Mouse (Mus musculus) limb, embryonic 13.5 days (tissue): ENCODE data around the gene Vstm2l. TPM values are rescaled to one million over a fixed set of nuclear protein-coding genes. Genes with fewer than 3 reads are reported as not detected.
A peak's percentile ranks its signal among the peaks of the same experiment; 100 is the strongest.

ENCODE experiments used
- ATAC-seq: fragments of 200-750 bp; cut with Nextera tagmentation; 2 replicates; pipeline ENCODE4 v1.8.0; 2017; ENCODE audit warnings: low read depth, moderate number of reproducible peaks, moderate TSS enrichment; ENCODE audit not compliant: low FRiP score
- H3K27ac ChIP-seq: fragments of 300-500 bp; sonication (generic); 2 replicates; pipeline ENCODE4 v1.5.1; 2015; ENCODE audit warnings: inconsistent platforms, mild to moderate bottlenecking, moderate library complexity
- H3K27me3 ChIP-seq: fragments of 300-500 bp; sonication (generic); 2 replicates; pipeline ENCODE4 v1.6.1; 2015; ENCODE audit warnings: mild to moderate bottlenecking, inconsistent platforms
- H3K36me3 ChIP-seq: fragments of 300-500 bp; sonication (generic); 2 replicates; pipeline ENCODE4 v1.6.1; 2015; ENCODE audit warnings: inconsistent platforms, mild to moderate bottlenecking, moderate library complexity
- H3K4me1 ChIP-seq: fragments of 300-500 bp; sonication (generic); 2 replicates; pipeline ENCODE4 v1.6.1; 2015; ENCODE audit warnings: inconsistent platforms
- H3K4me2 ChIP-seq: fragments of 300-500 bp; sonication (generic); replicated peaks from 2 replicates; pipeline ENCODE4 v1.6.1; 2015; ENCODE audit warnings: inconsistent platforms, mild to moderate bottlenecking, moderate library complexity
- H3K4me3 ChIP-seq: fragments of 300-500 bp; sonication (generic); 2 replicates; pipeline ENCODE4 v1.5.1; 2015; ENCODE audit warnings: moderate library complexity, mild to moderate bottlenecking, inconsistent platforms
- H3K9ac ChIP-seq: fragments of 300-500 bp; sonication (generic); 2 replicates; pipeline ENCODE4 v1.6.1; 2015; ENCODE audit warnings: mild to moderate bottlenecking, inconsistent platforms
- H3K9me3 ChIP-seq: fragments of 300-500 bp; sonication (generic); 2 replicates; pipeline ENCODE4 v1.6.1; 2016; ENCODE audit warnings: inconsistent platforms
- WGBS: fragments of 180-500 bp; shearing (Covaris S2); methylation state at CpG from one replicate; pipeline ENCODE4 v1.1.7; 2015; 5-methylcytosine and 5-hydroxymethylcytosine counted together
- polyA plus RNA-seq: library from polyadenylated mRNA; unstranded; fragments of >200 nt; fragmentation: Nextera tagmentation; extraction: Ambion mirVana; gene quantifications from 2 replicates; pipeline ENCODE4 v1.2.1, GENCODE M21; 2015

Gene Vstm2l
- 0.23 TPM in 1 of 2 replicates, not detected in the other for polyA plus RNA-seq

DNA sequence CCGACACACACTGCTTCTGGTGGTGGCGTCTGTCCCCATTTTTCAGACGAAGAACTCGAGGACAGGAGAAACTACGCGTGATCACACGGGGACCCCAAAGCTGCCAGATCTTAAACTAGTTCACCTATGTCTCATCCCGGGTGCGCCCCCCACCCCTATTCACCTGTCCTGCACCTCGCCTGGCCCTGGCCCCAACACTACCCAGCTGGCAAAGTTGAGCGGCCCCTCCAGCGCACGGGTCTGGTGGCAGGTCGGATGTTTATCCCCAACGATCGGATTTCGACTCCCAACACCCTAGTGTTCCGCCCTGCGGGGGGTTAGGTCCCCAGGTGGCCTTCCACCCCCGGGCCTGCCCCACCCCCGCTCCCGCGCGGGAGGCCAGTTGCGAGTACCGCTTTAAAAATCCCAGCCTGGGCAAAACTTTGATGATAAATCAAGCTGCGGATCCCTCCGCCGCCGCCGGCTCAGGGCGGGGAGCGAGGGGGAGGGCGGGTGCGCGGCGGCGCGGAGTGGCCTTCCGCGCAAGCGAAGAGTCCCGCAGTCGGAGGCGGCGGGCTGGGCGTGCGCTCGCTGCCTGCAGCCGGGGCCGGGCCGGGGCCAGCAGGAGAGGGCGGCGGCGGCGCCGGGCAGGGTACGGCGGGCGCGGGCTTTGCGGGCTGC is at the start of gene Vstm2l:
TSS of gene Vstm2l (plus strand) at position 549 of the 660 bp plus-strand sequence.
- ATAC-seq = no peak
- peak within 1 kb of the TSS; percentile 65 for H3K4me2 ChIP-seq
- H3K27me3 ChIP-seq = peaks cover 62% of the 10 kb centered on the region
- no peaks in the 10 kb centered on the region for H3K36me3 ChIP-seq
- no peaks in the 10 kb centered on the region for H3K9me3 ChIP-seq
- peaks cover 9% of the 10 kb centered on the region; the same call in 1 of the 2 replicates for H3K4me1 ChIP-seq
- peak within 1 kb of the TSS; percentile 41 for H3K4me3 ChIP-seq
- no peak within 1 kb of the TSS for H3K27ac ChIP-seq
- 3% methylated on average over 52 of the region's 62 CpGs for WGBS
- H3K9ac ChIP-seq = no peak within 1 kb of the TSS

DNA sequence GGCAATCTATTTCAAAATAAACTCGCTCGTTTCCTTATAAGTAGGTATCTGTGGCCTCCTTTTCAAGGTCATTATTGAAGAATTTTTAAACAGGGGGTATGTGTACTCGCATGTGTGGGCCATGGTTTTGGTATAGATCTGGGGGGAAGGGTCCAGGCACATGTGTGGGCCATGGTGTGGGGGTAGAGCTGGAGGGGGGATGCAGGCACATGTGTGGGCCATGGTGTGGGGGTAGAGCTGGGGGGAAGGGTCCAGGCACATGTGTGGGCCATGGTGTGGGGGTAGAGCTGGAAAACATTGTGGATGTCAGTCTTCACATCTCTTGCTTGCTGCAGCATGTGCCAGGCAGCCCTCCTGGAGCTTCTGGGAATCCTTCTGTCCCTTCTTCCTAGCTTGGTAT is 47.3 kb upstream of the Vstm2l start:
- no peaks in the 10 kb centered on the region for H3K27me3 ChIP-seq
- 88% methylated on average over 3 of the region's 3 CpGs for WGBS
- H3K4me3 ChIP-seq = no peak overlapping the region
- no peaks in the 10 kb centered on the region for H3K9me3 ChIP-seq
- no peak overlapping the region for H3K4me2 ChIP-seq
- H3K27ac ChIP-seq = no peak overlapping the region
- H3K9ac ChIP-seq = no peak overlapping the region
- no peak for ATAC-seq
- peaks cover 9% of the 10 kb centered on the region for H3K4me1 ChIP-seq
- peaks cover 11% of the 10 kb centered on the region for H3K36me3 ChIP-seq

DNA sequence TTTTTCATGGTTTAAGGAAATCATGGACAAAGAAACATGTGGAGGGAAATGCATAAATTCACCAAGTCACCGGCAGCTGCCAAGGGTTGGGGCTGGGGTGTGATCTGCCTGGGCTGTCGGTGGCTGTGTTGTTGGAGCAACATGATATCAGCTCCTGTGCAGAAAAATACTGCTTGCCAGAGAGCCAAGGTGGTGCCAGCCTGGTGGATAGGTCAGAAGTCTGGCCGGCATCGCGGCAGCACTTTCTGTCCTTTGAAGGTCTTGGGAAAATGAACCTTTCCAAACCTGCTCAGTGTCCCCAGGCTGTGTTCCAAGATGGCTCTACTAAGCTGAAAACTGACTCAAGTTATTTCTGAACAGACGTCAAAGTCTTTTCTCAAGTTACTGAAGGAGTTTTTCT is 44.2 kb upstream of the Vstm2l start:
- H3K4me3 ChIP-seq = no peak overlapping the region
- peaks cover 9% of the 10 kb centered on the region for H3K4me1 ChIP-seq
- peak overlapping the region; percentile 52; the same call in 1 of the 2 replicates for H3K27ac ChIP-seq
- no peak overlapping the region for H3K9ac ChIP-seq
- H3K9me3 ChIP-seq = no peaks in the 10 kb centered on the region
- 77% methylated on average over 6 of the region's 6 CpGs for WGBS
- ATAC-seq = no peak
- H3K36me3 ChIP-seq = peaks cover 11% of the 10 kb centered on the region
- no peak overlapping the region for H3K4me2 ChIP-seq
- no peaks in the 10 kb centered on the region for H3K27me3 ChIP-seq

DNA sequence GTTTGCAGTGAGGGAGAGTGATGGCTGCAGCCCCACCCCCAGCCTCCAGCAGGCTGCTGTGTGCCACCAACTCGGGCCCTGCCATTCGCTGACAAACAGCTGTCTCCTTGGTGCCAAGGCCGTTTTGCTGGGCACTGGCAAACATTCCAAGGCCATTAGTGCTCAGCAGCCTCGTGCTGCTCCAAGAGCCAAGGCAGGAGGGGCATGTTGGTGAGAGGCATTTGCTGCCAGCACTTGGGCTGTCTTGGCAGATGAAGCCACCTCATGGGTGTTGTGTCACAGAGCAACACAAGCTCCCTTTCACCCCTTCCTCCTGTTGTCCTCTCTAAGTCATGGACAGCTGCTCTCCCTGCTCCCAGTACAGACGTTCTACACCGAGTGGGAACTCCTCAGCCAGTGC is 41.2 kb upstream of the Vstm2l start:
- Histone ChIP-seq H3K4me2 (no peak overlapping the region), H3K4me3 (no peak overlapping the region), H3K36me3 (peaks cover 11% of the 10 kb centered on the region), H3K27me3 (no peaks in the 10 kb centered on the region), H3K9ac (no peak overlapping the region), H3K4me1 (no peaks in the 10 kb centered on the region; the same call in 1 of the 2 replicates), H3K9me3 (no peaks in the 10 kb centered on the region), H3K27ac (no peak overlapping the region)
- 66% methylated on average over 6 of the region's 6 CpGs for WGBS
- ATAC-seq = no peak

DNA sequence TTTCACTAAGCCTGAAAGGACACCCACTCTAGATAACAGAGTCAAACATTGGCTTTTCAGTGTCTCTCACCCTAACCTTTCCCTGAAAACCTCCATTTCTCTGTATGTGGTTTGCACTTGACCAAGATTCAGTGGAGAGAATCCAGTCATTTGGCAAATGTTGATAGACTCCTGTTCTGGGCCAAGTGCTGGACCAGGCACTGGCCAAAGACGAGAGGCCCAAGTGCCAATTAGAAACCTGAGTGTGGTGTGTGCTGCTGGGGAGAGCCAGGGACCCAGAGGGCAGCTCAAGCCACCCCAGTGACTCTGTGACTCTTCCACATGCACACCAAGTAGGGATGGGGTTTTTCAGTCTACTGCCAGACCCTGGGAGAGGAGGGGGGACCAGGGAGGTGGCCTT is 40.8 kb upstream of the Vstm2l start:
- no peaks in the 10 kb centered on the region for H3K27me3 ChIP-seq
- no peak overlapping the region for H3K27ac ChIP-seq
- no peak for ATAC-seq
- no peak overlapping the region for H3K4me2 ChIP-seq
- H3K9ac ChIP-seq = no peak overlapping the region
- peaks cover 11% of the 10 kb centered on the region for H3K36me3 ChIP-seq
- H3K4me1 ChIP-seq = no peaks in the 10 kb centered on the region; the same call in 1 of the 2 replicates
- 76% methylated on average over 1 of the region's 1 CpGs for WGBS
- no peak overlapping the region for H3K4me3 ChIP-seq
- no peaks in the 10 kb centered on the region for H3K9me3 ChIP-seq

DNA sequence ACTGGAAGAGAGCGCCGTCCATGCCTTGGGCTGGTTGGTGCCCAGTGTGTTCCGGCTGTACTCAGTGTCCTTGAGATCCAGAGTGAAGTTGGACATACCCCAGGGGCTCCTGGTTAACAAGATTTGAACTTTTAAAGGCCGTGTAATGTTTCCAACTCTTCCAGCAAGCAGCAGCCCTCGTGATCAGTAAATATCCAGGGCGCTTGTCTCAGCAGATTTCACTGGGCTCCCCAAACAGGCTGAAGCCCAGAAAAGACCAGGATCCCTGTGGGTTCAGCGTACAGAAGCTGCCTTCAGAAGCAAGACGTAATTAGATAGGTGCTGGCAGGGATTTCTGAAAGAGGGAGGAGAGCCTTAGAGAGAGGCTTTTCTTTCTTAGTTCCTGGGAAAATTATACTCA is 39.3 kb upstream of the Vstm2l start:
- no peak overlapping the region for H3K27ac ChIP-seq
- H3K9me3 ChIP-seq = no peaks in the 10 kb centered on the region
- H3K4me2 ChIP-seq = no peak overlapping the region
- H3K27me3 ChIP-seq = no peaks in the 10 kb centered on the region
- no peaks in the 10 kb centered on the region; the same call in 1 of the 2 replicates for H3K4me1 ChIP-seq
- H3K4me3 ChIP-seq = no peak overlapping the region
- H3K36me3 ChIP-seq = peaks cover 11% of the 10 kb centered on the region
- no peak for ATAC-seq
- H3K9ac ChIP-seq = no peak overlapping the region
- 55% methylated on average over 8 of the region's 8 CpGs for WGBS

DNA sequence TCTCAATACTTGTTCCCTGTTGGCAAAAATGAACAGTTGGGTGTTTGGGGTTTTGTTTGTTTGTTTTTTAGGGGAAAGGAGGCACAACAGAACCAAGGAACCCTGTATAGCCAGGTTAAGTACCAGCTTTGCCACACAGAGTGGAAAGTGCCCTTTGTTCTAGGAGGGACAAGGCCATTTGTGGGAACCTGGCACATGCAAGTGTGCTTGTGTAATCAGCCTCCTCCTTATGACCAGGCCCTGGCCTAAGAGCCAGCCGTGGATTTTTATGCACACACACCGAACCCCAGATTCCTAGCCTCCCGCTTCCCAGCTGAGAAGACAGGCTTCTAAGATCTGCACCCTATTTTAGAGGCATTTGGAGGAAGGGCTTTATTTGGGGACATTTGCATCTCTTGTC is 37.1 kb upstream of the Vstm2l start:
- ATAC-seq = no peak
- no peak overlapping the region for H3K9ac ChIP-seq
- 87% methylated on average over 3 of the region's 3 CpGs for WGBS
- no peak overlapping the region for H3K4me3 ChIP-seq
- peaks cover 11% of the 10 kb centered on the region; the same call in 1 of the 2 replicates for H3K4me1 ChIP-seq
- H3K27me3 ChIP-seq = no peaks in the 10 kb centered on the region
- H3K4me2 ChIP-seq = no peak overlapping the region
- no peak overlapping the region for H3K27ac ChIP-seq
- no peaks in the 10 kb centered on the region for H3K9me3 ChIP-seq
- no peaks in the 10 kb centered on the region; the same call in 1 of the 2 replicates for H3K36me3 ChIP-seq

DNA sequence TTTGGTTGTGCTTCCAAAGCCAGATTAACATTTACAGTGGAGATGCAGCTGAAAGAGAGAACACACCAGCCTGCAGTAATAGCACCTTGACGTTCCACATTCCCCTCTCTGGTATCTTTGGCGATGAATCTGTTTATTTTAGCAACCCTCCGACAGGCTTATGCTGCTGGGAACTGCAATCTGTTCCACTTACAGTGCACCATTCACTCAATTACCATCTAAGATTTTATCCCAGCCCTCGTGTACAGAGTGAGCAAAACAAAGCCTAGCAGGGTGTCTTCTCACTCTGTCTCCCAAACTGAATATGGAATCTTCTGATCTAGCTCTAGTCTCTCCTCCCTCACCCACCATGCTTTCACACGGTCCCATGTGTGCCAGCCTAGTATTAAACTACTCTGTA is 36.5 kb upstream of the Vstm2l start:
- Histone ChIP-seq H3K9ac (no peak overlapping the region), H3K4me3 (no peak overlapping the region), H3K36me3 (no peaks in the 10 kb centered on the region; the same call in 1 of the 2 replicates), H3K4me2 (no peak overlapping the region), H3K27me3 (no peaks in the 10 kb centered on the region), H3K4me1 (peaks cover 11% of the 10 kb centered on the region; the same call in 1 of the 2 replicates), H3K27ac (no peak overlapping the region), H3K9me3 (no peaks in the 10 kb centered on the region)
- no peak for ATAC-seq
- 63% methylated on average over 5 of the region's 5 CpGs for WGBS

DNA sequence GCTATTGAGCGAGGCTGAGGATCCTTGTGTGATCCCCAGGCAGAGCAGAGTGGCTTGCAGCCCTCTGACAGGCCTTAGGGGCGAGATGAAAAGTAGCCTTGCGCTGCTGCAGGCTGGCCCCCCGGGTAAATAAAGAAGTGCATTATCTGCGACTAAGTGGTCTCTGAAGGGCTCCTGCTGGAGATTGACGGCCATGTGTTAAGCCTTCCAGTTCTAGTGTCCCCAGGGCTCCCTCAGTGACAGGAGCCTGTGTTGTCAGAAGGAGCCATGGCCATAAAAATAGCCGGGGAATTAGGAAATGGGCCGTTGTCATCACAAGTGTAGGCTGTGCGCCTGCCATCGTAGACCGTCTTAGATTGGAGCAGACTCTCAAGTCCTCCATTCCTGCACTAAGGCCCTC is 32.5 kb upstream of the Vstm2l start:
- ATAC-seq = no peak
- 20% methylated on average over 11 of the region's 11 CpGs for WGBS
- Histone ChIP-seq H3K27ac (no peak overlapping the region), H3K9ac (no peak overlapping the region), H3K4me3 (no peak overlapping the region), H3K36me3 (peaks cover 20% of the 10 kb centered on the region), H3K9me3 (no peaks in the 10 kb centered on the region), H3K4me2 (no peak overlapping the region), H3K4me1 (peaks cover 11% of the 10 kb centered on the region; the same call in 1 of the 2 replicates), H3K27me3 (no peaks in the 10 kb centered on the region)

DNA sequence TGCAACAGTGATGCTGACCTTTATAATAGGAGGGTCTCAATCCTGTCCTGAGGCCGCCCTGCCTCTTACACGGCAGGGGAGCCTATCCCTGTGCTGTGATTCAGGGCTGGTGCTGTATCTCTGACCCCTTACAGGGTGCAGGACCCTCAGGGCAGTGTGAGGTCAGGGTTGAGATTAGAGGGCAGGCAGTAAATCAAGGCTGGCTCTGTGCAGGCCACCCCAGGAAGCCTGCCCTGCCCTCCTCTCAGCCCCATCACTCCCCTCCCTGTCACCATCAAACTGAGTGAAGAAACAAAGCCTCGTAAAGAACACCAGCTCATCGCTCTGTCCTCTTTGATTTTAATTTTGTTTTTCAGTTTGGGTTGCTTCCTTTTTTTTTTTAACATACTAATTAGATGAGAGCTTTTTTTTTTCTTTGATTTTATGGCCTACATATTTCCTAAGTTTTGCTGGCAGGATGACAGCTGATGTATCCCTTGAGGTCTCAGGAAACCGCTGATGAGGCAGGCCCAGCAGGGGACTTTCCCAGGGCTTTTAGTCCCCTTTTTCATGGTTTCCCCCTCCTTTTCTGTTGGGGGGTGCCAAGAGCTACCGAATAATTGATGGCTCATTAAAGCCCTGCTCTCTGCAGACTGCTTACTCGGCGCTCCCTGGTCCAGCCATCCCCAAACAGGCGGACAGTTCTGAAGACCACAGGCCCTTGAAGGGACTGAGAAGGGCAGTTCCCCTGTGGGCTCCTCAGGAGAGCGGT is 27.0 kb upstream of the Vstm2l start:
- peaks cover 33% of the 10 kb centered on the region for H3K36me3 ChIP-seq
- H3K9ac ChIP-seq = 0 out of 2 replicates have a peak overlapping the region, but pooled peaks have one; percentile 25
- H3K4me1 ChIP-seq = peaks cover 11% of the 10 kb centered on the region
- no peak overlapping the region for H3K4me2 ChIP-seq
- no peak overlapping the region for H3K27ac ChIP-seq
- no peak for ATAC-seq
- WGBS = 23% methylated on average over 10 of the region's 10 CpGs
- H3K27me3 ChIP-seq = no peaks in the 10 kb centered on the region
- no peak overlapping the region for H3K4me3 ChIP-seq
- H3K9me3 ChIP-seq = no peaks in the 10 kb centered on the region

DNA sequence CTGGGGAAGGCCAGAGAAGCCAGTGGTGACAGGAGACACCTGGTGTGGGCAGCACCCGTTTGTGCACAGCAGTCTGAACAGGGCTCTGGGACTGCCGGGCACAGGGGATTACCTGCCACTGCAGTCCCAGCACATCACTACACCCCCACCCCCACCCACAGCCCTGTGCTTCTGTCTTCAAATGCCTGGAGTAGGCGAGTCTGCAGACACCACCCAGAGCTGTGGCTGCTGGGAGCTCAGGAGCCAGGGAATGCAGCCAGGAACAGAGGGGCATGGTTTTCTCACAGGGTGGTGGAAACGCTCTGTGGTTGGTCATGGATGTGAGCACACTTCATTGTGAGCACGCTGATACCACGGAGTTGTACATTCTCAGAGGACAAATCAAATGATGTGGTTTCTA is 23.3 kb upstream of the Vstm2l start:
- WGBS = 77% methylated on average over 6 of the region's 6 CpGs
- H3K27me3 ChIP-seq = no peaks in the 10 kb centered on the region
- peaks cover 20% of the 10 kb centered on the region for H3K4me1 ChIP-seq
- H3K27ac ChIP-seq = no peak overlapping the region
- H3K4me3 ChIP-seq = no peak overlapping the region
- ATAC-seq = no peak
- H3K9me3 ChIP-seq = no peaks in the 10 kb centered on the region
- H3K4me2 ChIP-seq = no peak overlapping the region
- no peak overlapping the region for H3K9ac ChIP-seq
- H3K36me3 ChIP-seq = peaks cover 13% of the 10 kb centered on the region

DNA sequence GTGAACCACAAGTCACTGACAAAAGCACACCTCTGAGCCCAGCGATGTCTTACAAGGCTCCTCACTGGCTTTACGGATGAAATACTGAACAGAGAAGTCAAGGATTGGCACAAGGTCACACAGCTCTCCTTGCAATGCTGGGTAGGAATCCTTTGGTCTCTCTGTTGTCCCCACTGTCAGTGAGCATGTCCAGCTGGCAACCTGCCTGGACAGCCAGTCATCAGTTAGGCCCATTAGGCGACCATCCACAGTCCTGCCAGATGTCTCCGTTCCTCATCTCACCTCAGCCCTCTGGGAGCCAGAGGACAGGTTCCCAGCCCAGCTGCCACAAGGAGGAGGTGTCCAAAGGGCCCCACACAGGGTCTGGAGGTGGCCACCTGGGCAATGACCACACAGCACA is 17.3 kb upstream of the Vstm2l start:
- Histone ChIP-seq H3K9me3 (no peaks in the 10 kb centered on the region), H3K4me1 (peaks cover 13% of the 10 kb centered on the region), H3K4me3 (no peak overlapping the region), H3K9ac (no peak overlapping the region), H3K36me3 (no peaks in the 10 kb centered on the region), H3K4me2 (no peak overlapping the region), H3K27ac (no peak overlapping the region), H3K27me3 (peaks cover 7% of the 10 kb centered on the region; the same call in 1 of the 2 replicates)
- ATAC-seq = no peak
- WGBS = 74% methylated on average over 4 of the region's 4 CpGs
